Mouse (Mus musculus) WW6 (cell line): ENCODE data around the gene Ehhadh.
A peak's percentile ranks its signal among the peaks of the same experiment; 100 is the strongest.

Experiments used
- DNase-seq: peaks from one replicate; pipeline ENCODE4 v3.0.0-alpha.2; 2013; ENCODE audit warnings: low read depth, low spot score

The Ehhadh gene

GRCm38 (mm10) chr16:21787516-21788353, at the start of gene Ehhadh:
Gene Ehhadh, minus strand, starts transcription at chr16:21787807.
- no peak for DNase-seq

DNA sequence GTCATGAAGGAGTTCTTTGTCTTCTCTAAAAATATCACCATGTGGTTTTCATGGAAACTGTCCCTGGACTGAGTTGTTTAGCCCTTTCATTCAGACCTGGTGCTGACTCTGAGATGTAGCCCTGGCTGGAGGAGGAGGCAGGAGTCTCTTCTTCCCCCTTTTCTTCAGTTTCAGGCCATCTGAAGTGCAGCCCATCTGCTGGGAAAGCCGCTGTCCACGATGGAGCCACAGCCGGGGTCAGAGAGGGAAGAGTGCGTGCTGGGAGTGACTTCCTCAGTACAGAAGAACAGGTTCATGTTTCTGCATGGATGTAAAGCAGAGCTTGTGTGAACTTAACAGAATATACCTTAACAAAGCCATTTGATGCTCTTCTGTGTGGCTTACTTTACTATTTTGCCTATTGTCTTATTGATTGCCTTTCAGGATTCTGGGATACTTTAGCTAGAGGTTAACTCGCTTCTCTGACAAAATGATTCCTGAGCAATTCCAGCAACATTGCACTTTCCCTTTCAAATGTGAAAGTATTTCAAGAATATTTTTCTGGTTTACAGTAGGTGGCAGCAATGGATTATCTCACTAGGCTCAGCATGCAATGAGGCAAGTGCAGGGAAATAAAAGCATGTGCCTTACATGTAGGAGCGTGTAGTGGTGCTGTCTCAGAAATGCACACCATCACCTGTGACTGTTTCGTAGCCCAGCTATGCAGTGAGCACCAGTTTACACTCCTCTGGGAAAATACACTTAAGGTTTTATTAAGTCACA, 48.9 kb upstream of the Ehhadh start:
- DNase-seq: no peak

DNA sequence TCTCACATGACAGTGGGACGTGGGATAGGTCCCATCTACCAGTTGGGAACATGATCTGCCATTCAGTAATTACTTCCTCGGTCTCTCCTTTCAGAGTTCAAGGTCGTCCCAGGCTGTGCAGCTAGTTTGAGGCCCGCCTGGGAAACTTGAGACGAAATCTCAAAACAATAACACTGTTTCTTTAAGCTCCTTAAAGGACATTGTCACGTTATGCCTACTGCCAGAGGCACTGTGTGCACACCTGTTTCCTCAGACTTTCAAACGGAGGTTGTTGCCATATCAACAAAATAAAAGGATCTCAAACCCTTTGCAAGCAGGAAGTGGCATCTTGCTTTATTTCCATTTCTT, 48.0 kb upstream of the Ehhadh start:
- DNase-seq: no peak

DNA sequence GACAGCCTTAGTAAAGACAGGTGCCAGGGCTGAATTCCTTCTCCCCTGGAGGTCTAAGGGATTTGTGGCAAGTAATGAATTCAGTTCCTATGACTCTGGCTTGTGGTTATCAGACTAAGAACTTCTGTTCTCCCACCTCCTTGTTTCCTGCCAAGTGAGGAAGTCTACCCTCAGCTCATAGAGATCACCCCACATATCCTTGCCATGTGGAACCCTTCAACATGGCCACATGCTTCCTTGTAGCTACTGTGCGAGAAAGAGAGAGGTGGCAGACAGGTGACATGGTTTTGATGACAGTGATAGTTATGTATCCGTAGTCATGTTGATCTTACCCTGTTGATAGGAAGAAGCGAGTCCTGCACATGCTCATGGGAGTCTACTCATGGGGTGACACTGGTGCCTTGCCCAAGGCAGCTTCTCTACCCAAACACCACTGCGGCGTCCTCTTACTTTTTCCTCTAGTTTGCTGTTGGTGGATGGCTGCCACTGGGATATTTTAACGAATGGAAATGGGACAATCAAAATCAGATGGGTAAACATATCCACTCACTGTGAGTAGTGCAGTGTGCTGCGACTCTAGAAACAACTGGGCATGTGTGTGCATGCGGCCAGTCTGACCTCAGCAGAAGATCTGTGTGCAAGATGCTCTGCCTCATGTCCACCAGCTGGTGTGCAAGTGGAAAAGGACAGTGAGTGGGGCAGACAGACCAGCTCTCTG, 47.4 kb upstream of the Ehhadh start:
- no peak for DNase-seq

GRCm38 (mm10) chr16:21833970-21834369, 46.4 kb upstream of the Ehhadh start:
- DNase-seq: no peak

GRCm38 (mm10) chr16:21833469-21833868, 45.9 kb upstream of the Ehhadh start:
- no peak for DNase-seq

DNA sequence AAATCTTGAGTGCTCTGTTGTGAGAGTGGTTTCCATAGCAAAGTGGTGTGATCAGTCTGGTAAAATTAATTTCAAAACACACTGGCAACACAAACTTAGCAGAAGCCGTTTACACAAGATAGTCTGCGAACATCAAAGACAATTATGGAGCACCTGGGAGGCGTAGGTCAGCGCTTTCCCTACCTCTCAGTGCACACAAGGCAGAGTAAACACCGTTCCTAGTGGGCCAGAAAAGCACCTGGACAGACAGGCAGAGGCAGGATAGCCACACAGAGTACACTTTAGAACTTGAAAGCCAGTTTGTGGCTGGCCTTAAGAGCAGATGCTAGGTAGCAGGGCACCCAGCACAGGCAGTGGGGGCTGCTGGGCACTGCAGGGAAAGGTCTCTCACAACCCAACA, 44.2 kb upstream of the Ehhadh start:
- no peak for DNase-seq

GRCm38 (mm10) chr16:21830784-21831183, 43.2 kb upstream of the Ehhadh start:
- DNase-seq: no peak

- DNase-seq: no peak
Observed at GRCm38 (mm10) chr16:21829711-21830110, 42.1 kb upstream of the Ehhadh start.

DNA sequence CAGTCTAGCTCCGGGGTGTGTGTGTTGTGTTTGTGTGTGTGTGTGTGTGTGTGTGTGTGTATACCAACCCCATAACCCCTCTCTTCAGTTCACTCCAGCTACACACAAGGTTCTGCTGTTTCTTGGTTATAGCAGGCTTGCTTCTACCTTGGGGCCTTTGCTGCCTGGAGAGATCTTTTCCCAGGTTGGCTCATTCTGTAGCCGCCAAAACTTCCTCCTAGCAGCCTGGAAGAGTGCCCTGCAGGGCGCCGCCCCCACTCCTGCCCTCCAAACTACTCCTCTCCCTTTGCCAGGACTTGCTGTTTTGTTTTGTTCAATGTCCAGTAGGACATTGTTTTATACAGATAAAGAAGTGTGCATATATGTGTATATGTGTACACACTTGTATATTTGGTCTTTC, 40.0 kb upstream of the Ehhadh start:
- no peak for DNase-seq

DNA sequence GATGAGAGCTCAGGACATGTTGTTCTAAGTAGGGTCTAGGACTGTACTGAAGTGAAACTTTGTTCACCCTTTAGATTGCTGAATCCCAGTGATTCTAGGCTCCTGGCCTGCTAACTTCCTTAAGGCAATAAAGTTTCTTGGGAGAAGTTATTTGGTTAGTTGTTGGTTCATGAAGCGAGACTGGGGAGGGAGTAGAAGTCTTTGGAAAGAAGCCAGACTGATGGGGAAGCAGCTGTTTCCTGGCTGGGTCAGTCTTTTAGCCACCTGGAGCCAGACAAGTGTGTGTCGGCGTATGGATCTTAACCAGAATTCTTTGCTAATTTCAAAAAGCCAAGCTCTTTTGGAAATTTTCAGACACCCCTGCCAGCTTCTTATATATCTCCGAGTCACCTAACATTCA, 39.5 kb upstream of the Ehhadh start:
- DNase-seq: no peak

DNA sequence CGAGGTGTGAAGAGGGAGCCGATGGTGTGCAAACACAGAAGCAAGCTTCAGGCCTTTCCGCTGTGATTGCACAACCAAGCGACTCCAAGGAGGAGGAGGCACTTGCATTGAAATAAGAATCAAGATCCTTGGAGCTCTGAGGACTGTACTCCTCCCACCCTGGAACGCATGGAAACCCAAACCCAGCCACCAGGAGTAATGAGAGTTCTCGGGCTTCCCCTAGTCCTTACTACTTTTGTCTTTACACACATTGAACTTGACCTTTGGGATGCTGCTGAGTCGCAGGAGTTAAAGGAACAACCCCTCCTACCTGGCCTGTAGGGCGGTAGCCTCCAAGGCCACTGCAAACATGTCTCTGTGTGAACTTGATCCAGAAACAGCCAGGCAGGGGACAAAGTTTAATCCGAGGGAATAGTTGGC, 38.0 kb upstream of the Ehhadh start:
- no peak for DNase-seq

- DNase-seq: no peak
Observed at GRCm38 (mm10) chr16:21818629-21819028, 31.0 kb upstream of the Ehhadh start.

DNA sequence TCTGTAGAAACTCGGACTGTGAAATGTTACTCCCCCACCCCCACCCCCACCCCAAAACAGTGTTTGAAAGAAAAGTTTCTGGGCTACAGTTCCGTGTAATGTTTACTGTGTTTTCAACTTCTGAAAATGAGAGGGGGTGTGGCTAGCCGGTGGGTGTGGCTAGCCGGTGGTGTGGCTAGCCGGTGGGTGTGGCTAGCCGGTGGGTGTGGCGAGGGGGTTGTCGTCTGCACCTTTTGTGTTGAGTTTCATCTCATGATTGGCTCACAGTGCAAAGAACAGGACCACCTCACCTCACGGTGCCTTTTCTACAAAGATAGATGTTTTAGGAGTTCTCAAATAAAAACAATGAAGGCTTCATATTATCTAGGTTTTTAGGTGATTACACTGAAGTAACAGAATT, 30.5 kb upstream of the Ehhadh start:
- DNase-seq: no peak

DNA sequence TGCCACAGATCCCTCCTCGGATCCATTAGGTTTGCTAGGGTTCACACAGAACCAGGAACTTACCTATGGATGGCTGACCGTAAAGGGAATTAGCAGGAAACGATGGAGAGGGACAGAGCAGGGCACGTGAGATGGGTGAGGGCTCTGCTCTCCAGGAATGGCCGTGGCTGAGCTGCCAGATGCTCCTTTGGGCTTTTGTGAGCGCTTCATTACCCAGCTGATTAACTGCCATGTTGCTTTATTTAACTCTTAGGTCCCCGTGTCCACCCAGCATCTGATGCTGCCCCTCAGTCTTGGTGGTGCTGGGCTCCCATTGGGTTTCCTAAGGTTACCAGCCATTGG, 28.0 kb upstream of the Ehhadh start:
- no peak for DNase-seq

DNA sequence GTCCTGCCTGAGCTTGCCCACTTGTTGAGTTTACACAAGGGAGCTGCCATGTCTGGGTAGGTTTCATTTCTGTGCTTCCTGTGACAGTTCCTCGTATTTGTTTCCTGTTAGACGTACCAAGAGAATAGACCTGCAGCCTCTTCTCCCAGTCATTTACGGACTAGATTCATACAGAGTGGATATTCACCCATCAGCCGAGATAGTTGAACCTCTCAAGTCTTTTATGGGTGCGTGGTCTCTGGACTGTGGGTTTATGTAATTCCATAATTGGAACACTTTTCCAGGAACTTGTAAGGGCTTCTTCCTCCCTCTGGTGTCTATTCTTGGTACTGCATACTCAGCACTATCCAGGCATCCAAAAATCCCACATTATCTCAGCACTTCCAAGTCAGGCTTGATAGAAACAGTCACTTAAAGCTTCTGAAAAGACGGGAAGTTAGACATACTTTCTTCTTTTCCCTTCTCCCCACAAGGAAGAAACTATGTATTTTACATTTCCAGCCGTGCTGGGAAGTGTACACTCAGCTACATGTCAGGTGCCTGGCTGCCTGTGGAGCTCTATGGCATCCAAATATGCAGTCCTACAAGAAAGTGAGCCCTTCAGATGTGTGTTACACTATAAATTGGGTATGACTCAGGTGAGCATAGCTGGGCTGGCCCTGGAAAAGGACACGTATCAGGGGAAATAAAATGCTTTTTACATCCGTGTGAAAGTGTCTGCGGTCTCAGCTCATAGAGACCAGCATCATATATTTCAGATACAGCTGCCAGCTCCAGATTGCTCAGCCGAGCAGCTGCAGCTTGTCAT, 27.5 kb upstream of the Ehhadh start:
- no peak for DNase-seq

- no peak for DNase-seq
Observed at GRCm38 (mm10) chr16:21813164-21813834, 25.7 kb upstream of the Ehhadh start.

GRCm38 (mm10) chr16:21807786-21808185, 20.2 kb upstream of the Ehhadh start:
- DNase-seq: peak; percentile 66

- DNase-seq: no peak
Observed at GRCm38 (mm10) chr16:21806892-21807291, 19.3 kb upstream of the Ehhadh start.

- DNase-seq: no peak
Observed at GRCm38 (mm10) chr16:21804258-21804657, 16.7 kb upstream of the Ehhadh start.

- DNase-seq: no peak
Observed at GRCm38 (mm10) chr16:21795071-21795470, 7.5 kb upstream of the Ehhadh start.
